Mouse (Mus musculus) small intestine, adult 2 months (tissue): ENCODE data around the gene Lamb3.

Experiments
- CTCF ChIP-seq: fragments of 200-500 bp; IDR thresholded peaks from 2 replicates; pipeline ENCODE4 v1.5.1; 2012; ENCODE audit warnings: low read depth, mild to moderate bottlenecking, control low read depth, inconsistent platforms, low read length, moderate library complexity, mixed read lengths; ENCODE audit not compliant: insufficient replicate concordance, insufficient read length; ENCODE audit errors: extremely low read depth
- POLR2A ChIP-seq: fragments of 200-500 bp; IDR thresholded peaks from 2 replicates; pipeline ENCODE4 v1.6.1; 2012; ENCODE audit warnings: low read depth, mild to moderate bottlenecking, control low read depth, inconsistent platforms, low read length, moderate library complexity

- TF ChIP-seq POLR2A (no peak), CTCF (no peak)
These were observed 184.8 kb downstream of the Lamb3 start for GRCm38 (mm10) chr1:193392266-193392665.
